Mouse (Mus musculus): ENCODE data around the gene Atrnl1. TPM values are rescaled to one million over a fixed set of nuclear protein-coding genes. Genes with fewer than 3 reads are reported as not detected.

Gene Atrnl1
- polyA plus RNA-seq, 3 experiments from 2014 or later, result 0.12 to 0.28 (median 0.16) TPM

- ATAC-seq, result no peak
Measured at GRCm38 (mm10) chr19:57713138-57713537, 102.3 kb downstream of the Atrnl1 start.

- ATAC-seq, result no peak
Measured at GRCm38 (mm10) chr19:57724920-57725319, 114.1 kb downstream of the Atrnl1 start.

GRCm38 (mm10) chr19:57725326-57725725 is 114.5 kb downstream of the Atrnl1 start:
- no peak for ATAC-seq

GRCm38 (mm10) chr19:57727009-57727408 is 116.2 kb downstream of the Atrnl1 start:
- ATAC-seq, result no peak

- ATAC-seq, result no peak
Measured at GRCm38 (mm10) chr19:57737475-57737874, 126.6 kb downstream of the Atrnl1 start.

GRCm38 (mm10) chr19:57745579-57745978 is 134.7 kb downstream of the Atrnl1 start:
- ATAC-seq, result no peak

GRCm38 (mm10) chr19:57746553-57746952 is 135.7 kb downstream of the Atrnl1 start:
- ATAC-seq, result no peak

GRCm38 (mm10) chr19:57752189-57752588 is 141.4 kb downstream of the Atrnl1 start:
- no peak for ATAC-seq

GRCm38 (mm10) chr19:57762526-57762925 is 151.7 kb downstream of the Atrnl1 start:
- ATAC-seq, result no peak

- ATAC-seq, result no peak
Measured at GRCm38 (mm10) chr19:57764576-57765371, 153.9 kb downstream of the Atrnl1 start.

- no peak for ATAC-seq
Measured at GRCm38 (mm10) chr19:57767051-57767450, 156.2 kb downstream of the Atrnl1 start.

- ATAC-seq, result no peak
Measured at GRCm38 (mm10) chr19:57768661-57769060, 157.8 kb downstream of the Atrnl1 start.

- ATAC-seq, result no peak
Measured at GRCm38 (mm10) chr19:57782366-57783089, 171.7 kb downstream of the Atrnl1 start.

- no peak for ATAC-seq
Measured at GRCm38 (mm10) chr19:57786699-57787098, 175.9 kb downstream of the Atrnl1 start.

GRCm38 (mm10) chr19:57802207-57802606 is 191.4 kb downstream of the Atrnl1 start:
- ATAC-seq, result no peak

GRCm38 (mm10) chr19:57802771-57803482 is 192.1 kb downstream of the Atrnl1 start:
- ATAC-seq, result no peak

GRCm38 (mm10) chr19:57803483-57803820 is 192.6 kb downstream of the Atrnl1 start:
- no peak for ATAC-seq

- ATAC-seq, result no peak
Measured at GRCm38 (mm10) chr19:57808363-57808762, 197.5 kb downstream of the Atrnl1 start.

- ATAC-seq, result no peak
Measured at GRCm38 (mm10) chr19:57814291-57814690, 203.5 kb downstream of the Atrnl1 start.

GRCm38 (mm10) chr19:57816221-57816996 is 205.6 kb downstream of the Atrnl1 start:
- no peak for ATAC-seq

GRCm38 (mm10) chr19:57817736-57818135 is 206.9 kb downstream of the Atrnl1 start:
- no peak for ATAC-seq

- ATAC-seq, result no peak
Measured at GRCm38 (mm10) chr19:57823446-57823845, 212.6 kb downstream of the Atrnl1 start.

All from inflammation-experienced regulatory T-cells, adult 6 months (primary cell).